Mouse (Mus musculus): ENCODE measurements around the gene Olfr921. TPM values are rescaled to one million over a fixed set of nuclear protein-coding genes. Genes with fewer than 3 reads are reported as not detected.
A peak's percentile ranks its signal among the peaks of the same experiment; 100 is the strongest.

The Olfr921 gene
- polyA plus RNA-seq (2015; fragmentation: Nextera tagmentation; extraction: Ambion mirVana): not detected in 2 replicates

GRCm38 (mm10) chr9:38772768-38773167 is at the start of gene Olfr921:
TSS of gene Olfr921 (plus strand) at chr9:38773068.
- no peak within 1 kb of the TSS for H3K9ac ChIP-seq (ENCODE audit: low read depth, low read length)

GRCm38 (mm10) chr9:38724044-38724443 is 48.8 kb upstream of the Olfr921 start:
- Histone ChIP-seq H3K4me1 (ENCODE audit: control insufficient read depth, low read depth, low read length) (peaks cover 6% of the 10 kb centered on the region), H3K4me3 (ENCODE audit: low read depth, low read length) (no peak overlapping the region), H3K9ac (ENCODE audit: low read depth, low read length) (no peak overlapping the region), H3K27ac (ENCODE audit: low read length) (no peak overlapping the region), H3K4me2 (ENCODE audit: low read depth, low read length) (no peak overlapping the region), H3K27me3 (ENCODE audit: control insufficient read depth, insufficient read depth, low read depth, low read length) (no peaks in the 10 kb centered on the region), H3K36me3 (ENCODE audit: control insufficient read depth, insufficient read depth) (peaks cover 3% of the 10 kb centered on the region; the same call in 1 of the 2 replicates), H3K9me3 (replicated peaks; ENCODE audit: control insufficient read depth, low read length) (no peaks in the 10 kb centered on the region)
- WGBS (ENCODE audit: insufficient replicate concordance): 74% methylated on average over 1 of the region's 1 CpGs
- ATAC-seq (ENCODE audit: low read depth): no peak

More at GRCm38 (mm10) chr9:38772768-38773167, at the start of gene Olfr921:
- H3K36me3 ChIP-seq (ENCODE audit: control insufficient read depth, insufficient read depth): no peaks in the 10 kb centered on the region
- no peak within 1 kb of the TSS for H3K4me3 ChIP-seq (ENCODE audit: low read depth, low read length)
- no peaks in the 10 kb centered on the region for H3K9me3 ChIP-seq (replicated peaks; ENCODE audit: control insufficient read depth, low read length)
- no peak within 1 kb of the TSS for H3K27ac ChIP-seq (ENCODE audit: low read length)
- H3K4me1 ChIP-seq (ENCODE audit: control insufficient read depth, low read depth, low read length): no peaks in the 10 kb centered on the region
- ATAC-seq (ENCODE audit: low read depth): no peak
- H3K4me2 ChIP-seq (ENCODE audit: low read depth, low read length): no peak within 1 kb of the TSS
- H3K27me3 ChIP-seq (ENCODE audit: control insufficient read depth, insufficient read depth, low read depth, low read length): no peaks in the 10 kb centered on the region

- Histone ChIP-seq H3K9me3 (replicated peaks; ENCODE audit: control insufficient read depth, low read length) (no peaks in the 10 kb centered on the region), H3K4me3 (ENCODE audit: low read depth, low read length) (no peak overlapping the region), H3K27me3 (ENCODE audit: control insufficient read depth, insufficient read depth, low read depth, low read length) (no peaks in the 10 kb centered on the region), H3K4me1 (ENCODE audit: control insufficient read depth, low read depth, low read length) (no peaks in the 10 kb centered on the region), H3K36me3 (ENCODE audit: control insufficient read depth, insufficient read depth) (peaks cover 3% of the 10 kb centered on the region; the same call in 1 of the 2 replicates), H3K4me2 (ENCODE audit: low read depth, low read length) (no peak overlapping the region), H3K9ac (ENCODE audit: low read depth, low read length) (no peak overlapping the region), H3K27ac (ENCODE audit: low read length) (no peak overlapping the region)
- ATAC-seq (ENCODE audit: low read depth): no peak
- WGBS (ENCODE audit: insufficient replicate concordance): 54% methylated on average over 3 of the region's 3 CpGs
Measured at GRCm38 (mm10) chr9:38728218-38728617, 44.6 kb upstream of the Olfr921 start.

- no peak for ATAC-seq (ENCODE audit: low read depth)
- 41% methylated on average over 1 of the region's 1 CpGs for WGBS (ENCODE audit: insufficient replicate concordance)
- Histone ChIP-seq H3K4me3 (ENCODE audit: low read depth, low read length) (no peak overlapping the region), H3K9me3 (replicated peaks; ENCODE audit: control insufficient read depth, low read length) (no peaks in the 10 kb centered on the region), H3K4me1 (ENCODE audit: control insufficient read depth, low read depth, low read length) (no peaks in the 10 kb centered on the region; the same call in 1 of the 2 replicates), H3K4me2 (ENCODE audit: low read depth, low read length) (no peak overlapping the region), H3K27ac (ENCODE audit: low read length) (no peak overlapping the region), H3K36me3 (ENCODE audit: control insufficient read depth, insufficient read depth) (no peaks in the 10 kb centered on the region; the same call in 1 of the 2 replicates), H3K9ac (ENCODE audit: low read depth, low read length) (no peak overlapping the region), H3K27me3 (ENCODE audit: control insufficient read depth, insufficient read depth, low read depth, low read length) (no peaks in the 10 kb centered on the region)
Measured at GRCm38 (mm10) chr9:38741408-38741807, 31.5 kb upstream of the Olfr921 start.

GRCm38 (mm10) chr9:38744619-38745315 is 28.1 kb upstream of the Olfr921 start:
- WGBS (ENCODE audit: insufficient replicate concordance): 41% methylated on average over 4 of the region's 4 CpGs
- H3K4me2 ChIP-seq (ENCODE audit: low read depth, low read length): no peak overlapping the region

GRCm38 (mm10) chr9:38751999-38752398 is 20.9 kb upstream of the Olfr921 start, which contains the start of gene Olfr920:
TSS of gene Olfr920 (plus strand) at chr9:38752299.
- H3K9ac ChIP-seq (ENCODE audit: low read depth, low read length): no peak within 1 kb of the TSS
- 60% methylated on average over 1 of the region's 1 CpGs for WGBS (ENCODE audit: insufficient replicate concordance)
- no peak within 1 kb of the TSS for H3K4me2 ChIP-seq (ENCODE audit: low read depth, low read length)
- no peaks in the 10 kb centered on the region for H3K4me1 ChIP-seq (ENCODE audit: control insufficient read depth, low read depth, low read length)
- no peaks in the 10 kb centered on the region for H3K36me3 ChIP-seq (ENCODE audit: control insufficient read depth, insufficient read depth)
- H3K9me3 ChIP-seq (replicated peaks; ENCODE audit: control insufficient read depth, low read length): no peaks in the 10 kb centered on the region
- ATAC-seq (ENCODE audit: low read depth): no peak
- no peaks in the 10 kb centered on the region for H3K27me3 ChIP-seq (ENCODE audit: control insufficient read depth, insufficient read depth, low read depth, low read length)
- H3K27ac ChIP-seq (ENCODE audit: low read length): no peak within 1 kb of the TSS
- H3K4me3 ChIP-seq (ENCODE audit: low read depth, low read length): no peak within 1 kb of the TSS

More at GRCm38 (mm10) chr9:38744619-38745315, 28.1 kb upstream of the Olfr921 start:
- Histone ChIP-seq H3K9me3 (replicated peaks; ENCODE audit: control insufficient read depth, low read length) (no peaks in the 10 kb centered on the region), H3K27ac (ENCODE audit: low read length) (peak overlapping the region; percentile 55), H3K36me3 (ENCODE audit: control insufficient read depth, insufficient read depth) (no peaks in the 10 kb centered on the region), H3K9ac (ENCODE audit: low read depth, low read length) (no peak overlapping the region), H3K27me3 (ENCODE audit: control insufficient read depth, insufficient read depth, low read depth, low read length) (no peaks in the 10 kb centered on the region), H3K4me1 (ENCODE audit: control insufficient read depth, low read depth, low read length) (no peaks in the 10 kb centered on the region; the same call in 1 of the 2 replicates), H3K4me3 (ENCODE audit: low read depth, low read length) (no peak overlapping the region)
- peak; percentile 96 for ATAC-seq (ENCODE audit: low read depth)

GRCm38 (mm10) chr9:38792689-38793088 is 19.8 kb downstream of the Olfr921 start:
- Histone ChIP-seq H3K36me3 (ENCODE audit: control insufficient read depth, insufficient read depth) (no peaks in the 10 kb centered on the region), H3K4me1 (ENCODE audit: control insufficient read depth, low read depth, low read length) (no peaks in the 10 kb centered on the region), H3K9ac (ENCODE audit: low read depth, low read length) (no peak overlapping the region), H3K27me3 (ENCODE audit: control insufficient read depth, insufficient read depth, low read depth, low read length) (no peaks in the 10 kb centered on the region), H3K27ac (ENCODE audit: low read length) (no peak overlapping the region), H3K9me3 (replicated peaks; ENCODE audit: control insufficient read depth, low read length) (no peaks in the 10 kb centered on the region), H3K4me2 (ENCODE audit: low read depth, low read length) (no peak overlapping the region), H3K4me3 (ENCODE audit: low read depth, low read length) (no peak overlapping the region)
- no peak for ATAC-seq (ENCODE audit: low read depth)
- WGBS (ENCODE audit: insufficient replicate concordance): 47% methylated on average over 2 of the region's 2 CpGs

GRCm38 (mm10) chr9:38805696-38806095 is 32.8 kb downstream of the Olfr921 start:
- H3K4me2 ChIP-seq (ENCODE audit: low read depth, low read length): no peak overlapping the region
- no peaks in the 10 kb centered on the region for H3K4me1 ChIP-seq (ENCODE audit: control insufficient read depth, low read depth, low read length)
- no peaks in the 10 kb centered on the region for H3K27me3 ChIP-seq (ENCODE audit: control insufficient read depth, insufficient read depth, low read depth, low read length)
- H3K36me3 ChIP-seq (ENCODE audit: control insufficient read depth, insufficient read depth): no peaks in the 10 kb centered on the region
- no peaks in the 10 kb centered on the region for H3K9me3 ChIP-seq (replicated peaks; ENCODE audit: control insufficient read depth, low read length)
- no peak overlapping the region for H3K4me3 ChIP-seq (ENCODE audit: low read depth, low read length)
- no peak overlapping the region for H3K27ac ChIP-seq (ENCODE audit: low read length)
- ATAC-seq (ENCODE audit: low read depth): no peak
- no peak overlapping the region for H3K9ac ChIP-seq (ENCODE audit: low read depth, low read length)

GRCm38 (mm10) chr9:38814314-38814713 is 41.4 kb downstream of the Olfr921 start, which contains the start of gene Olfr922:
TSS of gene Olfr922 (plus strand) at chr9:38814614.
- Histone ChIP-seq H3K36me3 (ENCODE audit: control insufficient read depth, insufficient read depth) (no peaks in the 10 kb centered on the region), H3K4me1 (ENCODE audit: control insufficient read depth, low read depth, low read length) (no peaks in the 10 kb centered on the region), H3K27me3 (ENCODE audit: control insufficient read depth, insufficient read depth, low read depth, low read length) (no peaks in the 10 kb centered on the region), H3K9ac (ENCODE audit: low read depth, low read length) (no peak within 1 kb of the TSS), H3K4me3 (ENCODE audit: low read depth, low read length) (no peak within 1 kb of the TSS), H3K9me3 (replicated peaks; ENCODE audit: control insufficient read depth, low read length) (no peaks in the 10 kb centered on the region), H3K4me2 (ENCODE audit: low read depth, low read length) (no peak within 1 kb of the TSS), H3K27ac (ENCODE audit: low read length) (no peak within 1 kb of the TSS)
- WGBS (ENCODE audit: insufficient replicate concordance): 40% methylated on average over 2 of the region's 2 CpGs
- ATAC-seq (ENCODE audit: low read depth): no peak

Measured in liver, embryonic 16.5 days (tissue).